Mouse (Mus musculus): Measurements from ENCODE around the gene Swsap1. TPM values are rescaled to one million over a fixed set of nuclear protein-coding genes. Genes with fewer than 3 reads are reported as not detected.
A peak's percentile ranks its signal among the peaks of the same experiment; 100 is the strongest.

Swsap1 gene
- polyA plus RNA-seq, 1 experiment, result 5.7 TPM

DNA sequence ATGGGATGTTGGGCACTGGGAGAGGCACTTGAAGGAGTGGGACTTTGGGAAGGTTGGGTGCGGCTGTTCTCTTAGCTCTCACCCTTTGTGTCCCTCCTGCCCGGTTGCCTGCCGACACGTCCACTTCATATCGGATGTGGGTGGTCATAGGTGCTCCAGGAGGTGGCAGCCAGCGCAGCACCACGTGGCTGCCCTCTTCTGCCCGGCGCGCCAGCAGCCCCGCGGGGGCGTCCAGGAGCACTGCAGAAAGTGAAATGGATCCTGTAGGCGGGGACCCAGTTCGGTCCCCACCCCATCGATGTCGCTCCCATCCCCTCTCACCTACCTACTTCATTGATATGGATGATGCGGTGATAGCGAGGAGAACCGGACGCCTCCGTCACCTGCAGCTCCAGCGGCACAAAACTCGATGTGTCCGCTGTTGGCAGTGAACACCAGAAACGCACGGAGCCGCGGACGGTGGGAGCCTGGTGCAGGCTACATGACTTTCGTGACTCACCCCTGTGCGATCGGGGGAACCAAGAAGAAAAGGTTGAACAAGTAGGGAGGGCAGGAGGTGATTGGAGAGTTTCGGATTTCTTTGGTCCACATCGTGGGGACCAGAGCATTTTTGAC, 5.9 kb downstream of the Swsap1 start:
- Histone ChIP-seq H3K27ac (ENCODE audit: control insufficient read depth, insufficient read depth, low read depth, low read length, poor library complexity) (peak overlapping the region; percentile 75; the same call in 1 of the 2 replicates), H3K4me3 (replicated peaks; ENCODE audit: control insufficient read depth, low read depth, low read length) (peak overlapping the region; percentile 67), H3K4me1 (ENCODE audit: control insufficient read depth, insufficient read depth, low read length) (no peaks in the 10 kb centered on the region; the same call in 1 of the 2 replicates)
- WGBS, result 4% methylated on average over 35 of the region's 35 CpGs
- TF ChIP-seq POLR2A (IDR thresholded peaks at IDR 0.05; ENCODE audit: borderline replicate concordance, control insufficient read depth, low read depth, low read length) (no peak; the same call in 1 of the 2 replicates), CTCF (IDR thresholded peaks at IDR 0.05; ENCODE audit: control insufficient read depth, insufficient read depth, low read length) (no peak)

GRCm38 (mm10) chr9:21962010-21962409, 6.5 kb downstream of the Swsap1 start:
- Histone ChIP-seq H3K27ac (ENCODE audit: control insufficient read depth, insufficient read depth, low read depth, low read length, poor library complexity) (peak overlapping the region; percentile 75), H3K4me1 (ENCODE audit: control insufficient read depth, insufficient read depth, low read length) (no peaks in the 10 kb centered on the region; the same call in 1 of the 2 replicates), H3K4me3 (replicated peaks; ENCODE audit: control insufficient read depth, low read depth, low read length) (peak overlapping the region; percentile 67)
- no peak for TF ChIP-seq CTCF (IDR thresholded peaks at IDR 0.05; ENCODE audit: control insufficient read depth, insufficient read depth, low read length)
- no peak for TF ChIP-seq POLR2A (IDR thresholded peaks at IDR 0.05; ENCODE audit: borderline replicate concordance, control insufficient read depth, low read depth, low read length)
- WGBS, result 3% methylated on average over 15 of the region's 15 CpGs

- peak overlapping the region; percentile 75 for H3K27ac ChIP-seq (ENCODE audit: control insufficient read depth, insufficient read depth, low read depth, low read length, poor library complexity)
- WGBS, result 5% methylated on average over 34 of the region's 34 CpGs
These were observed 7.0 kb downstream of the Swsap1 start for GRCm38 (mm10) chr9:21962416-21963059.

GRCm38 (mm10) chr9:21963417-21963816, 7.9 kb downstream of the Swsap1 start, which contains the start of gene Epor:
Gene Epor, minus strand, starts transcription at chr9:21963506.
- 27% methylated on average over 8 of the region's 8 CpGs for WGBS
- no peaks in the 10 kb centered on the region; the same call in 1 of the 2 replicates for H3K4me1 ChIP-seq (ENCODE audit: control insufficient read depth, insufficient read depth, low read length)
- TF ChIP-seq POLR2A (IDR thresholded peaks at IDR 0.05; ENCODE audit: borderline replicate concordance, control insufficient read depth, low read depth, low read length), result peak; percentile 70; the same call in 1 of the 2 replicates
- TF ChIP-seq CTCF (IDR thresholded peaks at IDR 0.05; ENCODE audit: control insufficient read depth, insufficient read depth, low read length), result no peak
- H3K27ac ChIP-seq (ENCODE audit: control insufficient read depth, insufficient read depth, low read depth, low read length, poor library complexity), result peak within 1 kb of the TSS; percentile 55
- H3K4me3 ChIP-seq (replicated peaks; ENCODE audit: control insufficient read depth, low read depth, low read length), result peak within 1 kb of the TSS; percentile 67

More at GRCm38 (mm10) chr9:21962416-21963059, 7.0 kb downstream of the Swsap1 start:
- H3K4me3 ChIP-seq (replicated peaks; ENCODE audit: control insufficient read depth, low read depth, low read length), result peak overlapping the region; percentile 67
- peak; percentile 75 for TF ChIP-seq POLR2A (IDR thresholded peaks at IDR 0.05; ENCODE audit: borderline replicate concordance, control insufficient read depth, low read depth, low read length)
- no peak for TF ChIP-seq CTCF (IDR thresholded peaks at IDR 0.05; ENCODE audit: control insufficient read depth, insufficient read depth, low read length)
- no peaks in the 10 kb centered on the region; the same call in 1 of the 2 replicates for H3K4me1 ChIP-seq (ENCODE audit: control insufficient read depth, insufficient read depth, low read length)

DNA sequence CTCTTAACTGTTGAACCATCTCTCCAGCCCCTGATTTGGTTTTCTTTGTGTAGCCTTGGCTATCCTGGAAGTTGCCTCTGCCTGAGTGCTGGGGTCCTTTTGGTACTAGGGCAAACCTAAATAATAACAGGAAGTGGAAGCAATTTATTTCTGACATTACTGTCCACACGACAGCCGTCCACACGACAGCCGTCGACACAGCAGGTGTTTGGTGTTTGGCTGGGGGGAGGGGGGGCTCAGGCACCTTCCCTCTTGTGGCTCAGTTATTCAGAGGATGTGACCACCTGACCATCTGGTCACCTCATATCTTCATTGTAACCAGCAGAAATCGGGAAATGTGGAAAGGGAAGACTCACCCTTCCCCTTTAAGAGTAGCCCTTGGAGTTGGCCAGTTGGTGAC, 13.3 kb downstream of the Swsap1 start:
- Histone ChIP-seq H3K4me3 (replicated peaks; ENCODE audit: control insufficient read depth, low read depth, low read length) (no peak overlapping the region), H3K27ac (ENCODE audit: control insufficient read depth, insufficient read depth, low read depth, low read length, poor library complexity) (no peak overlapping the region), H3K4me1 (ENCODE audit: control insufficient read depth, insufficient read depth, low read length) (no peaks in the 10 kb centered on the region; the same call in 1 of the 2 replicates)
- WGBS, result 15% methylated on average over 6 of the region's 6 CpGs
- TF ChIP-seq CTCF (IDR thresholded peaks at IDR 0.05; ENCODE audit: control insufficient read depth, insufficient read depth, low read length), result no peak
- no peak for TF ChIP-seq POLR2A (IDR thresholded peaks at IDR 0.05; ENCODE audit: borderline replicate concordance, control insufficient read depth, low read depth, low read length)

DNA sequence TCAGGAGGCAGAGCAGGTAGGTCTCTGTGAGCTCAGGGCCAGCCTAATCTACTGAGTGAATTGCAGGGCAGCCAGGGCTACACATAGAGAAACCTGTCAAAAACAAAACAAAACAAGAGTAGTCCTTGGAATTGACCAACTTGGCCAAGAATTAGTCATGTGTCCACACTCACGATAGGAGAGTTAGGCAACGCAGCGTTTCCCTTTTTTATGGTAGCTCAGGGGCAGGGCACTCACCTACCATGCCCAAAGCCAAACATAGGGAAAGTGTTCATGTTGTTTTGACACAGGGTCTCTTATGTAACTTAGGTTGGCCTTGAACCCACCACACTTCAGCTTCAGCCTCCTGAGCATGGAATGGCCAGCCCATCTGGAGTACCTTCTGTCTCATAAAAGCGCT, 13.7 kb downstream of the Swsap1 start:
- Histone ChIP-seq H3K4me3 (replicated peaks; ENCODE audit: control insufficient read depth, low read depth, low read length) (no peak overlapping the region), H3K4me1 (ENCODE audit: control insufficient read depth, insufficient read depth, low read length) (no peaks in the 10 kb centered on the region; the same call in 1 of the 2 replicates), H3K27ac (ENCODE audit: control insufficient read depth, insufficient read depth, low read depth, low read length, poor library complexity) (no peak overlapping the region)
- WGBS, result 50% methylated on average over 4 of the region's 4 CpGs
- TF ChIP-seq CTCF (IDR thresholded peaks at IDR 0.05; ENCODE audit: control insufficient read depth, insufficient read depth, low read length) (no peak), POLR2A (IDR thresholded peaks at IDR 0.05; ENCODE audit: borderline replicate concordance, control insufficient read depth, low read depth, low read length) (no peak)

DNA sequence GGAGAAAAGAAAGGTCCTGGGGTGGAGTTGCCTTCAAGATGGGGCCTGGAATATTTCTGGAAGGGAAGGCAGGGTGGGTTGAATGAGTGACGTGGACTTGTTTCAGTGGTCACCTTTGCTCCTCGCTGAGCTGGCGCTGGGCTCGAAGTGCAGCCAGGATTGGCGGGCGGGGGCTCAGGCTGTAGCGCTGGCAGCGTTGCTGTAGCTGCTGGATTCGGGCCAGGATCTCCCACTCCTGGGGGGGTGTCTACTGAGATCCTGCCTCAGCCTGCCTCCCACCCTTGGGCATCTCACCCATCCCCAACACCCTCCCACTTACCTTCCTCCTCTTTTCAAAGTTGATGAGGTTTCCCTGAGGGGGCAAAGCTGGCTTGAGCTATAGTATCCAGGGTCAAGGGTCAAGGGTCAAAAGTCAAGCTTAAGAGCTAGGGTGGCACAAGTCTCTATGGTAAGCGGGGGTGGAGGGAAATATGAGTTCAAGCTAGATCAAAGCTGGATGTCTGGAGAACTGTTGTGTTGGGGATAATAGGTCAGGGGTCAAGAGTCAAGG, 21.1 kb downstream of the Swsap1 start:
- no peaks in the 10 kb centered on the region for H3K4me1 ChIP-seq (ENCODE audit: control insufficient read depth, insufficient read depth, low read length)
- no peak overlapping the region for H3K4me3 ChIP-seq (replicated peaks; ENCODE audit: control insufficient read depth, low read depth, low read length)
- 81% methylated on average over 10 of the region's 10 CpGs for WGBS
- H3K27ac ChIP-seq (ENCODE audit: control insufficient read depth, insufficient read depth, low read depth, low read length, poor library complexity), result no peak overlapping the region
- TF ChIP-seq POLR2A (IDR thresholded peaks at IDR 0.05; ENCODE audit: borderline replicate concordance, control insufficient read depth, low read depth, low read length) (no peak), CTCF (IDR thresholded peaks at IDR 0.05; ENCODE audit: control insufficient read depth, insufficient read depth, low read length) (no peak)

DNA sequence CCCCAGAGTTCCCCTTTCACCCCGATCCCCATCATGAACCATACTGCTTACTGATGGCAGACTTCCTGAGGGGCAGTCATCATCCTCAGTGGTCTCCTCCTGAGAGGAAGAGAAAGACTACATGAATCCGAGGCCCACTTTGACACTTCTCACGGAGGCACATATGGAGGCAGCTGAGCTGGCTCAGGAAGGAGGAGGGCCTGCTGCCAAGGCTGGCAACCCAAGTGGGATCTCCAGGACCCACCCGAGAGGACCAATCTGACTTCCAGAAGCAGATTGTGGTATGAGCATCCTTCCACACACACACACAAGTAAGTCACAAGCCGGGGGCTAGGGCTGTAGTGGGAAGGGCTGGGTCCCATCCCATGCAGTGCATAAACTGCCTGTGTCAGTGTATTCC, 21.8 kb downstream of the Swsap1 start:
- TF ChIP-seq POLR2A (IDR thresholded peaks at IDR 0.05; ENCODE audit: borderline replicate concordance, control insufficient read depth, low read depth, low read length) (no peak), CTCF (IDR thresholded peaks at IDR 0.05; ENCODE audit: control insufficient read depth, insufficient read depth, low read length) (no peak)
- Histone ChIP-seq H3K4me3 (replicated peaks; ENCODE audit: control insufficient read depth, low read depth, low read length) (no peak overlapping the region), H3K4me1 (ENCODE audit: control insufficient read depth, insufficient read depth, low read length) (no peaks in the 10 kb centered on the region), H3K27ac (ENCODE audit: control insufficient read depth, insufficient read depth, low read depth, low read length, poor library complexity) (no peak overlapping the region)
- WGBS, result 66% methylated on average over 5 of the region's 5 CpGs

All from bone marrow, adult 2 months (tissue).